Mouse (Mus musculus) retina, adult 2 months (tissue): ENCODE data around the gene Mgat1.
"Not testable (repeated sequence)": the region's sequence is repeated elsewhere in the genome, so short reads cannot be mapped to it uniquely, and the experiment has no call there.

Experiments
- DNase-seq: peaks from one replicate; pipeline ENCODE4 v3.0.0-alpha.2; 2012; ENCODE audit warnings: low read depth, low spot score

Gene Mgat1

GRCm38 (mm10) chr11:49243727-49244594 is at the start of gene Mgat1:
Mgat1 (plus strand) TSS chr11:49244191.
- DNase-seq: peak; percentile 83

GRCm38 (mm10) chr11:49194771-49195170 is 49.2 kb upstream of the Mgat1 start:
- not testable (repeated sequence) for DNase-seq

GRCm38 (mm10) chr11:49195819-49196322 is 48.1 kb upstream of the Mgat1 start:
- no peak for DNase-seq

GRCm38 (mm10) chr11:49200666-49201065 is 43.3 kb upstream of the Mgat1 start:
- no peak for DNase-seq

- DNase-seq: no peak
Observed at GRCm38 (mm10) chr11:49201142-49201541, 42.8 kb upstream of the Mgat1 start.

GRCm38 (mm10) chr11:49202071-49202470 is 41.9 kb upstream of the Mgat1 start:
- DNase-seq: no peak

GRCm38 (mm10) chr11:49202523-49203061 is 41.4 kb upstream of the Mgat1 start:
- peak; percentile 16 for DNase-seq

GRCm38 (mm10) chr11:49203129-49203768 is 40.7 kb upstream of the Mgat1 start, which contains the start of gene Zfp62:
Zfp62 (plus strand) TSS chr11:49203292.
- peak; percentile 89 for DNase-seq

- DNase-seq: peak; percentile 15
Observed at GRCm38 (mm10) chr11:49203771-49204497, 40.1 kb upstream of the Mgat1 start.

GRCm38 (mm10) chr11:49205080-49205590 is 38.9 kb upstream of the Mgat1 start:
- DNase-seq: no peak

GRCm38 (mm10) chr11:49207495-49207894 is 36.5 kb upstream of the Mgat1 start:
- no peak for DNase-seq

- DNase-seq: no peak
Observed at GRCm38 (mm10) chr11:49212577-49212976, 31.4 kb upstream of the Mgat1 start.

GRCm38 (mm10) chr11:49213505-49213904 is 30.5 kb upstream of the Mgat1 start:
- DNase-seq: no peak

- no peak for DNase-seq
Observed at GRCm38 (mm10) chr11:49219271-49219670, 24.7 kb upstream of the Mgat1 start.

GRCm38 (mm10) chr11:49224455-49224854 is 19.5 kb upstream of the Mgat1 start:
- DNase-seq: no peak

GRCm38 (mm10) chr11:49232781-49233180 is 11.2 kb upstream of the Mgat1 start:
- no peak for DNase-seq

GRCm38 (mm10) chr11:49235459-49236207 is 8.4 kb upstream of the Mgat1 start:
- no peak for DNase-seq

- no peak for DNase-seq
Observed at GRCm38 (mm10) chr11:49236891-49237290, 7.1 kb upstream of the Mgat1 start.

- no peak for DNase-seq
Observed at GRCm38 (mm10) chr11:49237532-49237931, 6.5 kb upstream of the Mgat1 start.

- DNase-seq: no peak
Observed at GRCm38 (mm10) chr11:49240310-49240709, 3.7 kb upstream of the Mgat1 start.

- no peak for DNase-seq
Observed at GRCm38 (mm10) chr11:49240874-49241273, 3.1 kb upstream of the Mgat1 start.
